Mouse (Mus musculus) cerebellum, postnatal 4 days (tissue): ENCODE data around the gene Usp32.
A peak's percentile ranks its signal among the peaks of the same experiment; 100 is the strongest.
"Not testable (repeated sequence)": the region's sequence is repeated elsewhere in the genome, so short reads cannot be mapped to it uniquely, and the experiment has no call there.

Source experiments
- DNase-seq, 2 experiments: peaks; one replicate each; pipeline ENCODE4 v3.0.0; 2022; ENCODE audit warnings: low spot score in 2 of 2, mixed read lengths in 1 of 2

The Usp32 gene

GRCm38 (mm10) chr11:85139581-85140540 is at the start of gene Usp32:
TSS of gene Usp32 (minus strand) at chr11:85140161.
- DNase-seq, result peak; percentile 94 to 95

- DNase-seq, result no peak
These were observed 49.1 kb upstream of the Usp32 start for GRCm38 (mm10) chr11:85189110-85189509.

- no peak for DNase-seq
These were observed 44.9 kb upstream of the Usp32 start for GRCm38 (mm10) chr11:85184839-85185238.

GRCm38 (mm10) chr11:85184082-85184481 is 44.1 kb upstream of the Usp32 start:
- peak in 1 of 2 experiments; percentile 12 for DNase-seq

GRCm38 (mm10) chr11:85183284-85183779 is 43.4 kb upstream of the Usp32 start:
- peak in 1 of 2 experiments; percentile 24 for DNase-seq

- DNase-seq, result peak; percentile 67 to 84
These were observed 42.8 kb upstream of the Usp32 start for GRCm38 (mm10) chr11:85182617-85183283.

- DNase-seq, result no peak
These were observed 38.5 kb upstream of the Usp32 start for GRCm38 (mm10) chr11:85178413-85178812.

- no peak for DNase-seq
These were observed 37.8 kb upstream of the Usp32 start for GRCm38 (mm10) chr11:85177761-85178160.

GRCm38 (mm10) chr11:85175941-85176340 is 36.0 kb upstream of the Usp32 start:
- DNase-seq, result no peak

- no peak for DNase-seq
These were observed 30.9 kb upstream of the Usp32 start for GRCm38 (mm10) chr11:85170833-85171232.

GRCm38 (mm10) chr11:85170058-85170740 is 30.2 kb upstream of the Usp32 start, which contains the start of gene 1700125H20Rik:
TSS of gene 1700125H20Rik (plus strand) at chr11:85170404.
- peak; percentile 81 to 92 for DNase-seq

- DNase-seq, result no peak
These were observed 27.5 kb upstream of the Usp32 start for GRCm38 (mm10) chr11:85167503-85167902.

- no peak for DNase-seq
These were observed 24.4 kb upstream of the Usp32 start for GRCm38 (mm10) chr11:85164371-85164770.

- DNase-seq, result not testable (repeated sequence)
These were observed 23.1 kb upstream of the Usp32 start for GRCm38 (mm10) chr11:85163014-85163413.

GRCm38 (mm10) chr11:85157301-85157700 is 17.3 kb upstream of the Usp32 start:
- no peak for DNase-seq

- DNase-seq, result no peak
These were observed 12.4 kb upstream of the Usp32 start for GRCm38 (mm10) chr11:85152256-85152930.

GRCm38 (mm10) chr11:85138776-85139474 is 1.0 kb downstream of the Usp32 start:
- peak in 1 of 2 experiments; percentile 3 for DNase-seq

- DNase-seq, result no peak
These were observed 8.4 kb downstream of the Usp32 start for GRCm38 (mm10) chr11:85131542-85131941.

- DNase-seq, result no peak
These were observed 11.1 kb downstream of the Usp32 start for GRCm38 (mm10) chr11:85128883-85129282.

- DNase-seq, result no peak
These were observed 13.5 kb downstream of the Usp32 start for GRCm38 (mm10) chr11:85126257-85127102.
